Mouse (Mus musculus) CD4-positive helper T cell, adult 2 months (primary cell): ENCODE measurements around the gene Dusp6.

Experiments used
- DNase-seq: peaks from one replicate; pipeline ENCODE4 v3.0.0-alpha.2; 2012; ENCODE audit warnings: low read depth, missing footprints, low spot score

Gene Dusp6

DNA sequence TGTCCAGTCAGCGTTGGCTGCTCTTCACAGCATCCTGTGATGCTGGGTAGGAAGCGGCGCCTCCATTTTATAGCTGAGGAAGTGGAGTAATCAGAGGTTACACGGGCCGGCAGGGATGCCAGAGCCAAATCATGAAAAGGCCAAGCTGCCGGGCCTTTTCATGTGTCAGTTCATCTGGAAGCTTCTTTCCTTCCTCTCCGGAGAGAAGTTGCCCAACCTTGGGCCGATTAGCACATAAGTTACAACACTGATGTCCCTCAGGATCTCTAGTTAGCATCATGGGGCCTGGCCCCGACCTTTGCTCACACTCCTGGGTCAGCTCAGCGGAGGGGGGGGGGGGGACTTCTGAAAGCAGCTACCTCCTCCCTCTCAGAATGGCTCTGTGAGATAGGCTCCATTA is 7.4 kb downstream of the Dusp6 start:
- DNase-seq, result no peak

GRCm38 (mm10) chr10:99271016-99271415 is 8.0 kb downstream of the Dusp6 start:
- no peak for DNase-seq

GRCm38 (mm10) chr10:99273006-99273405 is 10.0 kb downstream of the Dusp6 start:
- no peak for DNase-seq

- DNase-seq, result no peak
Observed at GRCm38 (mm10) chr10:99274640-99275039, 11.6 kb downstream of the Dusp6 start.

GRCm38 (mm10) chr10:99279067-99279880 is 16.2 kb downstream of the Dusp6 start:
- no peak for DNase-seq

- no peak for DNase-seq
Observed at GRCm38 (mm10) chr10:99283981-99284385, 21.0 kb downstream of the Dusp6 start.

DNA sequence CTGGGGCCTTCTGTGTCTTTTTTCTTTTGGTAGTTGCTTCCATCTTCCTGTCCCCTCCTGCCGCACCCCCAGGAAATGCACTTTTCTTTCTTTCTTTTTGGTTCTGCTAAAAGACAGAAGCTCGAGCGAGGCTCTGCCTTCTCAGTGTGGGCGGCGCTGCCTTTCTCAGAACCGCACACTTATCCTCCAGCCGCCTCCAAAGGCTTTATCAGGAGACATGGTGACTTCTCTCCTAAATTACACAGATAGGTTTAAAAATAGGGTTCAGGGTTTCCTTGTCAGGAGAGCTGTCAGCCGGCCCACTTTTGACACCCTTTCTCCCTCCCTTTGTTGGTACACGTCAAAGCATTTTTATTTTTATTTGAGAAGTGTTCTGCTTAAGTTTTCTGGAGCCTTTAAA is 21.9 kb downstream of the Dusp6 start:
- DNase-seq, result peak; percentile 51

DNA sequence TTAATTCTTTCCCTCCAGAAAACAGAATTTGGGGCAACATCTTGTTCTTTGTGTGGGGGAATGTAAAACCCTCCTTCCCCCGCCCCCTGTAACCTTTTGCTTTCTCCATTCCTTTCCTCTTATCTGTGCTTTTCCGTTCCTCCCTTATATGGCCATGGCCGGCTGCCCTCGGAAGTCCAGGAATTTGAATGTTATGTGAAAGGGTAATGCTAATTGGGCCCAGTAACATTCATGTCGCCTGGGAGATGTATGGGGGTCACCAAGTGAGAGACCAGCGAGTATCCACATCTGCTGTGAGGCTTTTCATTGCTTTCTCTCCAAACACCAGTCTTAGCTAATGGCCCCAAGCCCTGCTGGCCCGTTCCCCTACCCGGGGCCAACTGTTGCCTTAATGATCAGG is 22.7 kb downstream of the Dusp6 start:
- DNase-seq, result no peak

- DNase-seq, result no peak
Observed at GRCm38 (mm10) chr10:99286213-99286612, 23.2 kb downstream of the Dusp6 start.

- no peak for DNase-seq
Observed at GRCm38 (mm10) chr10:99286787-99287186, 23.8 kb downstream of the Dusp6 start.

- DNase-seq, result peak; percentile 63
Observed at GRCm38 (mm10) chr10:99287206-99287605, 24.2 kb downstream of the Dusp6 start.

DNA sequence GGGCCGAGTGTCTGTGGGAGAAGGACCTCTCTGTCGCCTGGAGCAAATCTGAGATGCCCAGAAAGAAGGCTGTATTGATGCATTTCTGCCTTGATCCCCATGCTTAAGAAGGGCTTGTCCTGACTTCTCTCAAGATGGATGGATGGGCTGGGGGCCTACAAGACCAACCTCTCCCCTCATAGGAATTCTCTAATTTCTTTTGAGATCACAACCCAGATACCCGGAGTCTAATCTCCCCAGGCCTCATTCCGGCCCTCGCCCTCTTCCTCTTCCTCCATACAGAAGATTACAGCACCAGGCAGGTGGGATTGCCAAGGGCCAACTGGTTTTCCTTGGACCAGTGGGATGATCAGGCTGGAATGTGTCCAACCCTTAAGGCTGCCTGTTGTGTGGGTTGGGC is 26.1 kb downstream of the Dusp6 start:
- no peak for DNase-seq

DNA sequence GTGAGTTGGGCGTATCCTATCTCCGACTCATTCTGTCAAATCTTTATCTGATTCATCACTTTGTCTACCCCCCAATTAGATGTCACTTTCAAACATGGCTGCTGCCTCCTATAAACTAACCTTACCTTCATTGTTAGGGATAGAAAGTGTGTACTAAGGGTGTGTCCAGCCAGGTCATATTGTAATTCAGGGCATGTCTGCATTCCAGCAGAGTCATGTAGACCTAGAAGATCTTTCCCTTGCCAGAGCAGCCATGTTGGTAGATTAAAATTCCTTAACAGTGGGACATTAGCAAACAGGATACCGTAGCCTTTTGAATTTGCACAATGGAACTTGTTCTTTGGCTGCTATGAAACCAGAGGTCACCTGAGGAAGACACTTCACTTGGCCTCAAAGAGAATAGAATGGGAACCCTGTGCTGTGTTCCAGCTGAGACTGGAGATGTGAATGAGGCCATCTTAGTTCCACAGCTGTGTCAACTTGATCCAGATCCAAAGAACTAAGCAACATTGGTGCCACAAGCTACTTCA is 30.1 kb downstream of the Dusp6 start:
- DNase-seq, result no peak

DNA sequence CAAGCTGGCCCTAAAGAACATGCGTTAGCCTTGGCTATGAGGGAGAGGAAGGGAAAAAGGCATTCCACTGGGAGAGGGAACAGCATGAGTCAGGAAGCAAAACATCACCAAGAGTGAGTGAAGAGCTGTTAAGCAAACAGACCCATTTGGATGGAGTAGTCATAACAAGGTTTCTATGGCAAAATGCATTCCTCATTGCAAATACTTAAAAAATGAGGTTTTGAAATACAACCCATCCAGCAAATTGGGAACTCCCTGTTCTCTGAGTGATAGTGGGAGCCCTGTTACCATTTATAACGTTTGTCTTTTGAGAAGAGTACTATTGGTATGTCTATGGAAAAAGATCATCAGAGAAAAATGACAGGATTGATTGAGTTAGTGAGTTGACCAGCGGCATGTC is 34.7 kb downstream of the Dusp6 start:
- no peak for DNase-seq

DNA sequence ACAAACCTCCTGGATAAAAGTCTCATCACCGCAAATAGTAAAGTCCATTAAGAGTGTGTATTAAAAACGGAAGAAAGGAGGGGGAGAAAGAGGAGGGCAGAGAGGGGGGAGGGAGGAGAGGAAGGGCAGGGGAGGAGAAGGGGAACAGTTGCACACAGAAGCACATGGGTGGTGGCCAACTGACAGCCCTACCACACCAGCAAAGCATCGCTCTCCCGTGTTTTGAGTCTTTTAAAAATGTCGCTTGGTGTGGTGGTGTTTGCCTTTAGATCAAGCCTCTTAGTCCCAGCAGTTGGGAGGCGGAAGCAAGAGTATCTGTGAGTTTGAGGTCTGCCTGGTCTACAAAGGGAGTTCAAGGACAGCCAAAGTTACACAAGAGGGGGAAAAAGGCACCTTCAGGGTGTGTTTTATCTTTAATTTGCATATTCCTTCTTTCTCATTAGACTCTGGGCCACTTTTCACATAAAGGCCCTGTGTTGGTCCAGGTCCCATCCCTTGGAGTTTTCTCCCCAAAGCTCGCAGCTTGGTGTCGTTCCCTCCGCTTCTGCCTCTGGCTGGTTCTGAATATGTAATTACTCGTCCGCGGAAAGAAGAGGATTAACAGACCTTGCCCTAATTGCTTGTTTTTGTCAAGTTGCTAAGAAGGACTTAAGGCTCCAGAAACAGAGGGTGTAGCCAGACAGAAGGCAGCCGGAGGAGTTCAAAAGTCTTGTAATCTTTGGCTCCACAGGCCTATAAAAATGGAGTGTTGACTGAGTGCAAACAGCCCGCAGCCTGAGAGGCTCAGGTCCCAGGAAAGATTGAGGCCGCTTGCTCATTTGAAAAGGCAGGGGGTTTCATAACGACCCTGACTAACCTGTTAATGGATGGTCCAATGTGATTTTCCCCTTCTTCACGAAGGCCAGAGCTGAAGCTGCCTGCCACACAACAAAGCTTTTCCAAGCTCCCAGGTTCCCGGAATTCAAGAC is 35.6 kb downstream of the Dusp6 start:
- DNase-seq, result no peak

DNA sequence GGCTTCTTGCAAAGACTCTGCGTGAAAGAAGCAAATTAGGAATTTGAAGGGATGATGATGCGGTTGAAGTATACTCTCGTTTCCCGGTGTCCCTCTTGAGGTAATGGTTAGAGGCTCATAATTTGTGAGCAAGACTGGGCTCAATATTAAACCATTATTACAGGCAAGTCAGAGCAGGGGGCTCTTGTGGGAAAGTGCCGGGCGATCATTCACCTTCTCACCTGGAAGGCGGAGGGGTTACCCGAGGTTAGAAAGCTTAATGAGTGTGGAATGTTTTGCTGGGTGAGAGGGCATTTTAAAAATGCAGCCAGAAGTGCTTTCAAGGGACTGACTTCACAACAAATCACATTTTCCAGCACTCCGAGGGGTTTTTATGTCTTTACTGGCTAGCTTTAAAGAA is 36.3 kb downstream of the Dusp6 start:
- DNase-seq, result no peak

DNA sequence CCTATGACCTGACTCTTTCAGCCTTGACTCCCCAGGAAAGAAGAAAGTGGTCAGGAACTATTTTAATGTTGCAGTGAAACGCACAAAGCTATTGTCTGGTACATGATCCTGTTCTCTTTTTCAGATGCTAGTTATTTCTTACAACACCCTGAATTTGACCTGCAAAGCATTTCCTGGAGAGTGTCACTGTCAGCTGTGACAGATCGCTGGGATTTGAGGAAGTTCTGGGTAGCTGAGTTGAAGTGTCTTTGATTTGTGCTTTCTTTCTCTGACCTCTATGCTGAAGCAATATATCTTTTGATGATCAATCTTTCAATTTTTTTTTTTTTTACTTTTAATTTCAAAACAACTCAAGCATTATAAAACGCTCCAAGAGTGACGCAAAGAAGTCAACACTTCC is 39.0 kb downstream of the Dusp6 start:
- DNase-seq, result peak; percentile 25

DNA sequence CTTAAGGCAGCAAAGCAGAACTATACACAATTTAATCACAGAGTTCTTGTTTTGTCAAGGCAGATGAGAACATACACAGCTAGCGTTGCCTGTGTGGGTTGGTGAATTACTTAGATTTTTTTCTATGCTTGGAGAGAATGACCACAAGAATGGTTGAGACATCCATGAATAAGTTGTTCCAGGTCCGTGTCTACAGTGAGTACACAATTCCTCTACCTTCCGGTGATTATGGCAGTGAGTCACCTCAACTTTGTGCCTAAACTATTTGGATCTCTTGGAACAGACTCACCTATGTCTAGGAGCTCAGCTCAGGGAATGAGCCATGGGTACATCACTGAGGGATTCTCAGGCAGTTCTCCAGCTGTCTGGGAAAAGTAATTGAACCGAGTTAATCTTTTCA is 45.8 kb downstream of the Dusp6 start:
- DNase-seq, result no peak

DNA sequence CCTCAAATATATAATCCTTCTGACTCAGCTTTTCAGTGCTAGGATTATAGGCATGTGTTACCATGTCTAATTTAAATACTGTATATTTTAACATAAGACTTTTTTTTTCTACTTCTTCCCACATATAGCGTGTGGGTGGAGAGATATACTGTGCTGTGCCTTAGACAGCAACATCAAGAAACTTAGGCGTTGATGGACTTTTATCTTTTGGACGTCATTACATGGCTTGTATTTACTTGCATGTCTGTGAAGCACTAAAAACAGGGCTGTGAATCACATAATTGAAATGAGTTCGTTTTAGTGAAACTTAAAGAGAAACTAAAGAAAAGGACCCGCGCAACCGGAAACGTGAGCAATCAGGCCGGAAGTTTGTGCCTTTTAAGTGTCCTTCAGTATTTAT is 46.6 kb downstream of the Dusp6 start:
- DNase-seq, result no peak

GRCm38 (mm10) chr10:99310204-99310603 is 47.2 kb downstream of the Dusp6 start:
- DNase-seq, result no peak

- no peak for DNase-seq
Observed at GRCm38 (mm10) chr10:99311956-99312355, 48.9 kb downstream of the Dusp6 start.

- no peak for DNase-seq
Observed at GRCm38 (mm10) chr10:99314366-99314765, 51.3 kb downstream of the Dusp6 start.
